8 mouse cellular contexts compared by ENCODE assay signal in genomic region chr4:148287476-148288054, GRCm38 (mm10). TPM values are rescaled to one million over a fixed set of nuclear protein-coding genes. Genes with fewer than 3 reads are reported as not detected.
DNase-seq lines count a peak whose midpoint lies in the region; ATAC-seq lines count a peak whose summit lies in the region.

Gene Disp3, minus strand, starts transcription at chr4:148287965.

- peak within 1 kb of the TSS; percentile 57 for H3K4me3 ChIP-seq in heart, embryonic 10.5 days
- H3K4me3 ChIP-seq in hindbrain, embryonic 13.5 days, result peak within 1 kb of the TSS; percentile 82
- peak within 1 kb of the TSS; percentile 34 for H3K4me3 ChIP-seq in liver, embryonic 12.5 days

- no peaks in the 10 kb centered on the region for H3K9me3 ChIP-seq in heart, embryonic 10.5 days
- no peaks in the 10 kb centered on the region for H3K9me3 ChIP-seq in hindbrain, embryonic 13.5 days
- no peaks in the 10 kb centered on the region for H3K9me3 ChIP-seq in liver, embryonic 12.5 days (replicated peaks)

- H3K27me3 ChIP-seq in heart, embryonic 10.5 days (ENCODE audit: insufficient read depth, poor library complexity, severe bottlenecking), result peaks cover 77% of the 10 kb centered on the region
- 0 out of 2 replicates have a peak, but pooled peaks cover 6% of the 10 kb centered on the region for H3K27me3 ChIP-seq in hindbrain, embryonic 13.5 days
- peaks cover 62% of the 10 kb centered on the region for H3K27me3 ChIP-seq in liver, embryonic 12.5 days (replicated peaks)

- WGBS in heart, embryonic 10.5 days, result under 1% methylated on average over 53 of the region's 54 CpGs
- WGBS in hindbrain, embryonic 13.5 days, result under 1% methylated on average over 41 of the region's 54 CpGs
- 3% methylated on average over 47 of the region's 54 CpGs for WGBS in liver, embryonic 12.5 days (ENCODE audit: insufficient replicate concordance)

- H3K4me1 ChIP-seq in heart, embryonic 10.5 days, result peaks cover 12% of the 10 kb centered on the region
- H3K4me1 ChIP-seq in hindbrain, embryonic 13.5 days (replicated peaks), result peaks cover 85% of the 10 kb centered on the region
- H3K4me1 ChIP-seq in liver, embryonic 12.5 days, result peaks cover 10% of the 10 kb centered on the region

- no peaks in the 10 kb centered on the region for H3K36me3 ChIP-seq in heart, embryonic 10.5 days
- H3K36me3 ChIP-seq in hindbrain, embryonic 13.5 days, result no peaks in the 10 kb centered on the region
- no peaks in the 10 kb centered on the region for H3K36me3 ChIP-seq in liver, embryonic 12.5 days

- peak within 1 kb of the TSS; percentile 88 for H3K9ac ChIP-seq in hindbrain, embryonic 13.5 days
- no peak within 1 kb of the TSS for H3K9ac ChIP-seq in liver, embryonic 12.5 days

- no peak for DNase-seq in heart, embryonic 10.5 days (ENCODE audit: low spot score)
- DNase-seq in heart, adult 9 months (ENCODE audit: low spot score in 2 of 2), result no peak
- peak; percentile 20 for DNase-seq in WW6 (ENCODE audit: low read depth, low spot score)
- DNase-seq in urinary bladder, postnatal 14 days (ENCODE audit: low spot score), result no peak
- DNase-seq in thymus, adult 18-20 months, result no peak
- DNase-seq in thymus, postnatal 25 days, result no peak

- H3K4me2 ChIP-seq in hindbrain, embryonic 13.5 days, result peak within 1 kb of the TSS; percentile 83
- H3K4me2 ChIP-seq in liver, embryonic 12.5 days, result peak within 1 kb of the TSS; percentile 60

- H3K27ac ChIP-seq in heart, embryonic 10.5 days, result no peak within 1 kb of the TSS
- peak within 1 kb of the TSS; percentile 90 for H3K27ac ChIP-seq in hindbrain, embryonic 13.5 days
- H3K27ac ChIP-seq in liver, embryonic 12.5 days, result no peak within 1 kb of the TSS

- peak; percentile 71 for ATAC-seq in hindbrain, embryonic 13.5 days (ENCODE audit: low FRiP score)
- peak; percentile 28 for ATAC-seq in liver, embryonic 12.5 days

RNA-seq across cellular contexts. Expression of gene Disp3, which starts in this region (rescaled TPM):
- polyA plus RNA-seq in heart, embryonic 10.5 days (2016; fragmentation: Nextera tagmentation; extraction: Ambion mirVana), result 0.04 TPM in 2 replicates
- polyA plus RNA-seq in hindbrain, embryonic 13.5 days (2015; fragmentation: Nextera tagmentation; extraction: Ambion mirVana), result 14.8 and 15.4 TPM in 2 replicates
- 0.07 and 0.11 TPM in 2 replicates for polyA plus RNA-seq in liver, embryonic 12.5 days (2016; fragmentation: Nextera tagmentation; extraction: Ambion mirVana)

Comparison
In these comparisons a context has a peak if more than half of its experiments do, and no peak if none do; other contexts are left out.
1. RNA of gene Disp3 (polyA plus RNA-seq): 14.8 to 15.4 TPM in hindbrain, embryonic 13.5 days; 0.07 to 0.11 TPM in liver, embryonic 12.5 days and 0.04 TPM in heart, embryonic 10.5 days; every median in the first group is over 10 times any median in the second.
2. Peak in ATAC-seq, H3K4me3 ChIP-seq and H3K4me2 ChIP-seq in liver, embryonic 12.5 days; RNA of the gene not detected or under 1 TPM.
3. Peak in every context shown above with its lines, with median percentiles within 50 percentile points of each other: H3K4me3 ChIP-seq.